Mouse (Mus musculus): ENCODE results near the gene Tbc1d17.

Tbc1d17 gene

GRCm38 (mm10) chr7:44853065-44853464 lies 4.2 kb upstream of the Tbc1d17 start:
- no peak for DNase-seq (ENCODE audit: low read depth, low spot score)

DNA sequence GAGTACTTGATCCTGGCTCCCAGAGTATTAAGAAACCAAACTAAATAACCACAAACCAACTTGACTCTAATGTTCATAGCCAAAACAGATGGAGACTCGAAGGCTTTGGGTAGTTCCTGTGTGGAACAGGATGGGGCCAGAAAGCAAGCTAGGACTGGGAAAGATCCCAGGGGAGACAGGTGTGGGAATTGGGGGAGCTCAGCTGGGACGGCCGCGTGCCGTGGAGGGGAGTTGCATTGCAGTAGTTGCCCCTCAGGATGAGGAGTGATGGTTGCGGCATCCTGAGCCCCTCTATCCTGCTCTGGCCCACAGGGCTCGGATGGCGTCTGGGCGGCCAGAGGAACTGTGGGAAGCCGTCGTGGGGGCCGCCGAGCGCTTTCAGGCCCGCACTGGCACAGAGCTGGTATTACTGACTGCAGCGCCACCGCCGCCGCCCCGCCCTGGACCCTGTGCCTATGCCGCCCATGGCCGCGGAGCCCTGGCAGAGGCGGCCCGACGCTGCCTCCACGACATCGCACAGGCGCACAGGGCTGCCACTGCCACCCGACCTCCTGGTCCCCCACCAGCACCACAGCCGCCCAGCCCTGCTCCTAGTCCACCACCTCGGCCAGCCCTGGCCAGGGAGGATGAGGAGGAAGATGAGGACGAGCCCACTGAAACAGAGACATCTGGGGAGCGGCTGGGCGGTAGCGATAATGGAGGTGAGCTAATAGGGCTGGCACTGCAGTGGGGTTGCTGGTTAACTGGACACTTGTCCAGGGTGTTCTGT lies 3.6 kb upstream of the Tbc1d17 start:
- DNase-seq (ENCODE audit: low read depth, low spot score), result no peak

DNA sequence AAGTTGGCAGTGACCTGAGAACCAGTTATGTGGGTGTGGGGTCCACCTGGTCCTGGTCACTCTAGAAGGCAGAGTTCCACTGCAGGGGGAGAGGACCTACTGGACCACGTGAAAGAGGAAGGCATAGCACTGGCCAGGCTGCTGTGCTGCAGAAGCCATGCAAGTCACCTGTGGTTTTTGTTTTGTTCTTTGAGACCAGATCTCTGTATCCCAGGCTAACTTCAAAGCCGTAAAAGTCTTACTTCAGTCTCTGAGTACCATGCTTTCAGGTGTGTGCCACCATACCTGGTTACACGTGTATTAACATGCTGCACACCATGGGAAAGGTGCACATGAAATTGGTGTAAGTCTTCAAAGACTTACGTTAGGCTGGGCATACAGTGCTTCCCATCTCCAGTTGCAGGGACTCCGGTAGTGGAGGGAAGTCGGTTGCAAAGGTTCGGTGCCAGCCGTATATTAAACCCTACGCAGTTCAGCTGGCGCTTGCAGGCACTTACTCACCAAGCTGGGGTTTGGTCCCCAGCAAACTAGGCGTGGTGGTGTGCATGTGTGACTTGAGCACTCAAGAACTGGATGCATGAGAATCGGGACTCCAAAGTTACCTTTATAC lies 2.9 kb upstream of the Tbc1d17 start:
- no peak for DNase-seq (ENCODE audit: low read depth, low spot score)

GRCm38 (mm10) chr7:44850789-44851624 lies 2.1 kb upstream of the Tbc1d17 start:
- peak; percentile 57 for DNase-seq (ENCODE audit: low read depth, low spot score)

DNA sequence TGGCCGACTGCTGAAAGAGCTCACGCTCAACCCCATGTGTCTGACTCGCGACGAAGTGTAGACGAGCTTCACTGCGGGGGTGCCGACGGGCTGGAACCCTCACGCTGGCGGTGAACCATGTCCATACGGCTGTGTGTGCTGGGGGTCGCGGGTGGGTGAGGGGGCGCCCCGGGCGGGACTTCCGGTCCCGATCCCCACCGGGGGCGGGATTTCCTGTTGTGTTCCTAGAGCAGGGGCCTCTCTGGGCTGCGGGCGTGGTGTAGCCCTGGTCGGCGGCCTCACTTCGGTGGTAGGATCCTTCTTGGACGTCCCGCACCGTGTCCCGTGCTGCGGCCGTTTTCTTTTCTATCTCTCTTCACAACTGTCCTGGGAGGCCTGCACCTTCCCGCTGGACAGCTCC lies 1.3 kb upstream of the Tbc1d17 start:
- peak; percentile 68 for DNase-seq (ENCODE audit: low read depth, low spot score)

GRCm38 (mm10) chr7:44849416-44850111 lies 685 bp upstream of the Tbc1d17 start:
- peak; percentile 87 for DNase-seq (ENCODE audit: low read depth, low spot score)

DNA sequence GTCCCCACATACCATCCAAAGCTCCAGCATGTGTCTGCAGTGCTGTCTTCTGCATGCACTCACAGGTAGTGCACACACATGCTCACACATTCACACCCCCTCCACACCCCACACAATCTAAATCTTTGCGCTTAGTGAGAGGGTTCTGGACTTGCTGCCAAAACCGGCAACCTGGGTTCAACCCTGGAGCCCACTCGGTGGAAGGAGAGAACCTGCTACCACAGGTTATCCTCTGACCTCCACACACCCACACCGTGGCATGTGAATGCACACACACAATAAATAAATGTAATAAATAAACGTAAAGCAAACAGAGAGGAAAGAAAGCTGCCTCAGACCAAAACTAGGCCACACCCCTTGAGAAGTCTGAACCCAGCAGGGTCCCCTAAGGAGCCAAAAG lies 1.1 kb downstream of the Tbc1d17 start:
- DNase-seq (ENCODE audit: low read depth, low spot score), result no peak

DNA sequence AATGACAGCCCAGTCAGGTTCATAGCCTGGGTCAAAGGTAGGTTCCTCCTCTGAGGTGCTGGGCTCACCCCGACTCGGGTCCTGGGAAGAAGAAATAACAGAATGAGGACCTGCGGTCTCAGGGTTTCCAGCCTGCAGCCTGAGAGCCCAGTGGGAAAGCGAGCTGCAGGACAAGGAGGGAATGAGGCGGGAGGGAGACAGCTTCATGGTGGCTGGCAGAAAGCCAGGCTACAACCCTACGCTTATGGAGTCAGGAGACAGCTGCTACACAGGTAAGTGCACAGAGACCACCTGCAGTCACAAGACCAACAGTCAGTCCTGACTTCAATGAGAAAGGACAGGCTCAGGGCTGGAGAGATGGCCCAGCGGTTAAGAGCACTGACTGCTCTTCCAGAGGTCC lies 2.1 kb downstream of the Tbc1d17 start:
- no peak for DNase-seq (ENCODE audit: low read depth, low spot score)

- DNase-seq (ENCODE audit: low read depth, low spot score), result no peak
Observed at GRCm38 (mm10) chr7:44845006-44845405, 3.9 kb downstream of the Tbc1d17 start.

DNA sequence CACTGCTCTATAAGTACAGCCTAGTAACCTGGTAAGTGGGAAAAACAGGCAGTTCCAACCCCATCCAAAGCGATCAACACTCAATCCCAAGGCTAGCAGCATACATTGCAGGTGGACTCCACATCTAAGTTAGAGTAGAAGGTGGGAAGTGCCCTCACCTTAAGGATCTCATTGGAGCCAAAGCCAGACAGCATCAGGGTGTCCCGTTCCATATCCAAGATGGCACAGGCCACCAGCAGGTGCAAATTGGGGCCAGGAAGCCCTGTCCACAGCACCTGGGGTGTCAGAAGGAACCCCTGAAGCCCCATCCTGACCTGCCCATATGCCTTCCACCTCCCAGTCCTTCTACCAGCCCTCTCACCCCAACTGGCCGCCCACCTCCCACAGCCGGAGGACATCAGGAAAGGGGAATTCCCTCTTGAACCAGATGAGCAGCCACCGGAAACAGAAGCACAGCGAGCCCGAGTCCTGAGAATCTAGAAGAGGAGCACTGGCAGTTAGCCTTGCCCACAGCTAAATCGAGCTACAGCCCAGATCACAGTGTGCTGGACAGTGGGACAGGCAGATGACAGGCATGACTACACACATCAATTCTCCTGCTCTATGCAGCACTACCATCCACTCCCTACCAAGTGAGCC lies 6.9 kb downstream of the Tbc1d17 start:
- no peak for DNase-seq (ENCODE audit: low read depth, low spot score)

GRCm38 (mm10) chr7:44840426-44840825 lies 8.5 kb downstream of the Tbc1d17 start:
- DNase-seq (ENCODE audit: low read depth, low spot score), result no peak

DNA sequence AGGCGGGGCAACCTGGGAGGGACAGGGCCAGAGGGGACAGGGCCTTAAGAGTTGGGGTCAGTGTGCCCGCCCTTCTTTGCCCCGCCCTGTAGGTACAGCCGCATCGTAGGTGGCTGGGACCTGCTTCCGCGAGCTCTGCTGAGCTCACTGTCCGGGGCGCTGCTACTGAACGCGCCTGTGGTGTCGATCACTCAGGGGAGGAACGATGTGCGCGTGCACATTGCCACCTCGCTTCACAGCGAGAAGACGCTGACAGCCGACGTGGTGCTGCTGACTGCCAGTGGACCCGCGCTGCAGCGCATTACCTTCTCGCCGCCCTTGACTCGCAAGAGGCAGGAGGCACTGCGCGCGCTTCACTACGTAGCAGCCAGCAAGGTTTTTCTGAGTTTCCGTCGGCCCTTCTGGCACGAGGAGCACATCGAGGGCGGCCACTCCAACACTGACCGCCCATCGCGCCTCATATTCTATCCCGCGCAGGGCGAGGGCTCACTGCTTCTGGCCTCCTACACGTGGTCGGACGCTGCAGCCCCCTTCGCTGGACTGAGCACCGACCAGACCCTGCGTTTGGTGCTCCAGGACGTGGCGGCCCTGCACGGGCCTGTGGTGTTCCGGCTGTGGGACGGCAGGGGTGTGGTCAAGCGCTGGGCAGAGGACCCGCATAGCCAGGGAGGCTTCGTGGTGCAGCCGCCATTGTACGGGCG lies 9.2 kb downstream of the Tbc1d17 start:
- no peak for DNase-seq (ENCODE audit: low read depth, low spot score)

- DNase-seq (ENCODE audit: low read depth, low spot score), result no peak
Observed at GRCm38 (mm10) chr7:44839171-44839490, 9.7 kb downstream of the Tbc1d17 start.

DNA sequence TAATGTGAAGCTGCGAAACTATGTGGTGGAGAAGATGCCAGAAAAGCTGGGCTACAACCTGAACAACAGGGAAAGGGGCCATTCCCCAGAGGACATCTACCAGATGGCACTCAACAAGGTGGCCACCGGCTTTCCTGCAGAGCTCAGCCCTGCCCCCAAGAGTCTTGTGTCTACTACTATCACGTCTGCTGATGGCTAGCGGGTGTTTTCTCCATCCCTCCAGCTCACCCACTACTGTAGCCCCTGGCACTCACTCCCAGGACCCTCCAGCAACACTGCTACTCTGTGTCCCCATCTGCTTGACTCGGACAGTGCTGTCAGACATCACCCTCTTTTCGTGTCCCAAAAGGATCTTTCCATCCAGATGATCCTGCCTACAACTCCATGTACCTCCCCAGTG lies 10.8 kb downstream of the Tbc1d17 start:
- no peak for DNase-seq (ENCODE audit: low read depth, low spot score)

DNA sequence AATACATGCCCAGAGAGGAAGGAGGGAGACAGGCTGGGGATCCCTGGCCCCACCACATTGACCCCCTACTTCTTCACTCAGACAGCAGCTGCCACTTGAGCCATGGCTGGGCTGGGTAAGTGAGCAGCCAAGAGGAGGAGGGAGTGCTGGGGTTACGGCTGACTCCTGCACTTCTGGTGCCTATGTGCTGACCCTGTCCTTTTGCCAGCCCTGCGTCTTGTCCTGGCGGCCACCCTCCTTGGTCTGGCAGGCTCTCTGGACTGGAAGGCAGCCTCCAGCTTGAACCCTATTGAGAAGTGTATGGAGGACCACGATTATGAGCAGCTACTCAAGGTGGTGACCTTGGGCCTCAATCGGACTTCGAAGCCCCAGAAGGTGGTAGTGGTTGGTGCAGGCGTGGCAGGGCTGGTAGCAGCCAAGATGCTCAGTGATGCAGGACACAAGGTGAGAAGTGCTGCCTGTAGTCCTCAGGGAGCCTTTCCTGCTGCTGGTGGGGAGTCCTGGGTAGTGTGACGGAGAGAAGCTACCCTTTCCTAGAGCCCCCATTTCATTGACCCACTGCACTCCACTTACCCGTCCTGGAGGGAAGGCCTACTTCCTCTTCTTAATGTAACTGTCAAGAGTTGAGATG lies 12.3 kb downstream of the Tbc1d17 start:
- DNase-seq (ENCODE audit: low read depth, low spot score), result no peak

DNA sequence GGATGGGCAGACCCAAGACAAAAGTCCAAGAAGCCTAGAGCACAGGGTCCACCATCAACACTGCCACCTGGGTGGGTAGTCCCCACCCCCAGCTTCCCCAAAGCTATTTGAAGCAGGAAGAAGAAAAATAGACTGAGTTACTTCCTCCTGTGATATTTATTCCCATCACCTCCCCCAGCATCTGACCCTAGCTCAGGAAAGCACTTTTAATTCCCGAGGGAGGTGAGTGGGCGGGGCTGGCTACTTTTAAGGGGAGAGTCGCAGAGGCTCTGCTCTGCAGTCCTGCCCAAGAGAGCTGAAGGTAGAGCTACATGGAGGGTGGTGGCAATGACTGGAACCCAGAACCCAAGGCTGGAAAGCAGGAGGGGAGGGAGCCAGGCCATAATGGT lies 12.9 kb downstream of the Tbc1d17 start:
- DNase-seq (ENCODE audit: low read depth, low spot score), result no peak

GRCm38 (mm10) chr7:44835373-44836015 lies 13.4 kb downstream of the Tbc1d17 start:
- DNase-seq (ENCODE audit: low read depth, low spot score), result no peak

GRCm38 (mm10) chr7:44832763-44833162 lies 16.1 kb downstream of the Tbc1d17 start:
- no peak for DNase-seq (ENCODE audit: low read depth, low spot score)

GRCm38 (mm10) chr7:44828706-44829105 lies 20.2 kb downstream of the Tbc1d17 start:
- no peak for DNase-seq (ENCODE audit: low read depth, low spot score)

DNA sequence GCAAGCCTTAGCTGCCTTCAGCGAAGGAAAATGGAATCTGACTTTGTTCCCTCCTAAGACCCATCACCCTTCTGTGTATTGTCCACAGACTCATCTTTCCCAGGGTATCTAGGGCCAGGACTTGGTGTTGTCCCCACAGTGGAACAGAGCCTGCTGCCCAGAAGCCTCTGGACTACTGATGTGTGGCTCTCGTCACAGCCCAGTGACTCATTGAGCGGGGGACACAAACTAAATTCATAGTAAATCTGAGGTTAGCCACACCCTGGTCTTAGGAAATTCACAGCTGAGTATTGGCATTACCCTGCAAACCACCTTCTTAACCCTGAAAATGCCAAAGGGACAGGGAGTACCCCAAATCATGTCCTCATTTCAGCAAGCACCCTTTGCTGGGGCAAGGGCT lies 22.1 kb downstream of the Tbc1d17 start:
- DNase-seq (ENCODE audit: low read depth, low spot score), result peak; percentile 26
